Mouse (Mus musculus) right cerebral cortex, postnatal 36 days (tissue): ENCODE measurements around the gene Slc35b1.

Source experiments
- DNase-seq, 2 experiments: peaks; one replicate each; pipeline ENCODE4 v3.0.0; 2022; ENCODE audit warnings: low spot score in 2 of 2, mixed read lengths in 1 of 2

The Slc35b1 gene

GRCm38 (mm10) chr11:95423505-95423904 is 39.0 kb downstream of the Slc35b1 start:
- DNase-seq = no peak

- DNase-seq = no peak
These were observed 46.9 kb downstream of the Slc35b1 start for GRCm38 (mm10) chr11:95431344-95431743.

- no peak for DNase-seq
These were observed 47.7 kb downstream of the Slc35b1 start for GRCm38 (mm10) chr11:95432194-95432593.
